Mouse (Mus musculus): ENCODE measurements around the gene Arf3.

- TF ChIP-seq GATA1 (IDR thresholded peaks at IDR 0.05; ENCODE audit: low read length) (no peak), TAL1 (IDR thresholded peaks at IDR 0.05; ENCODE audit: low read length) (no peak)
These were observed 13.4 kb upstream of the Arf3 start for GRCm38 (mm10) chr15:98776280-98777004.

Measured in erythroblast, embryonic 14.5 days (primary cell).